ENCODE assay signal across 8 mouse cellular contexts in genomic region chr7:135836808-135837733, GRCm38 (mm10).
DNase-seq lines count a peak whose midpoint lies in the region; ATAC-seq lines count a peak whose summit lies in the region.

No protein-coding gene starts in this region.

- H3K36me3 ChIP-seq in forebrain, embryonic 11.5 days (ENCODE audit: control insufficient read depth, insufficient read depth, low read length): no peaks in the 10 kb centered on the region
- H3K36me3 ChIP-seq in liver, embryonic 13.5 days: no peaks in the 10 kb centered on the region
- no peaks in the 10 kb centered on the region for H3K36me3 ChIP-seq in neural tube, embryonic 13.5 days

- no peaks in the 10 kb centered on the region for H3K9me3 ChIP-seq in forebrain, embryonic 11.5 days (ENCODE audit: control insufficient read depth, low read length)
- no peaks in the 10 kb centered on the region for H3K9me3 ChIP-seq in liver, embryonic 13.5 days (replicated peaks)
- no peaks in the 10 kb centered on the region for H3K9me3 ChIP-seq in neural tube, embryonic 13.5 days

- no peak overlapping the region for H3K9ac ChIP-seq in forebrain, embryonic 11.5 days (ENCODE audit: low read length)
- H3K9ac ChIP-seq in liver, embryonic 13.5 days: no peak overlapping the region
- H3K9ac ChIP-seq in neural tube, embryonic 13.5 days: peak overlapping the region; percentile 51

- 0 out of 2 replicates have a peak, but pooled peaks have one; percentile 40 for ATAC-seq in cerebellum, adult (ENCODE audit: insufficient number of reproducible peaks, low FRiP score, low TSS enrichment)
- ATAC-seq in forebrain, embryonic 11.5 days (replicated peaks; ENCODE audit: low FRiP score): peak; percentile 82
- peak; percentile 55 for ATAC-seq in liver, embryonic 13.5 days (ENCODE audit: low read depth)
- peak; percentile 84; the same call in 1 of the 2 replicates for ATAC-seq in neural tube, embryonic 13.5 days (ENCODE audit: low read depth)

- no peaks in the 10 kb centered on the region; the same call in 1 of the 2 replicates for H3K27me3 ChIP-seq in forebrain, embryonic 11.5 days (ENCODE audit: control insufficient read depth, insufficient read depth, low read length)
- peaks cover 42% of the 10 kb centered on the region for H3K27me3 ChIP-seq in liver, embryonic 13.5 days
- H3K27me3 ChIP-seq in neural tube, embryonic 13.5 days: 0 out of 2 replicates have a peak, but pooled peaks cover 4% of the 10 kb centered on the region

- intact Hi-C loops in heart, postnatal 10 days (cut with DNase I): loop anchor here (2.0 to 10.0 kb wide), 7 partner anchors 45 to 1630 kb away; no protein-coding TSS in a partner anchor

- DNase-seq in ES-CJ7 (ENCODE audit: low read depth, low spot score): peak; percentile 52
- peak; percentile 80 for DNase-seq in forebrain, embryonic 11.5 days (ENCODE audit: low spot score)
- peak; percentile 89 to 92 for DNase-seq in heart, postnatal 10 days
- DNase-seq in kidney, postnatal 4 days: peak; percentile 87 to 88
- DNase-seq in liver, embryonic 13.5 days: peak; percentile 24
- peak; percentile 31 for DNase-seq in urinary bladder, adult 2 months (ENCODE audit: low spot score)

- WGBS in forebrain, embryonic 11.5 days: 42% methylated on average over 12 of the region's 12 CpGs
- 38% methylated on average over 12 of the region's 12 CpGs for WGBS in liver, embryonic 13.5 days (ENCODE audit: insufficient replicate concordance)
- 34% methylated on average over 12 of the region's 12 CpGs for WGBS in neural tube, embryonic 13.5 days

- H3K27ac ChIP-seq in forebrain, embryonic 11.5 days (ENCODE audit: low read depth, low read length): no peak overlapping the region
- H3K27ac ChIP-seq in liver, embryonic 13.5 days: no peak overlapping the region
- peak overlapping the region; percentile 69 for H3K27ac ChIP-seq in neural tube, embryonic 13.5 days (replicated peaks)

- no peak overlapping the region for H3K4me2 ChIP-seq in forebrain, embryonic 11.5 days (ENCODE audit: low read depth, low read length, severe bottlenecking)
- H3K4me2 ChIP-seq in liver, embryonic 13.5 days: no peak overlapping the region
- no peak overlapping the region for H3K4me2 ChIP-seq in neural tube, embryonic 13.5 days

- no peak overlapping the region for H3K4me3 ChIP-seq in forebrain, embryonic 11.5 days (ENCODE audit: low read depth, low read length)
- H3K4me3 ChIP-seq in liver, embryonic 13.5 days (replicated peaks): no peak overlapping the region
- no peak overlapping the region for H3K4me3 ChIP-seq in neural tube, embryonic 13.5 days

- no peaks in the 10 kb centered on the region for H3K4me1 ChIP-seq in forebrain, embryonic 11.5 days (replicated peaks; ENCODE audit: control insufficient read depth, insufficient read depth, low read length)
- H3K4me1 ChIP-seq in liver, embryonic 13.5 days (replicated peaks): no peaks in the 10 kb centered on the region
- peaks cover 30% of the 10 kb centered on the region for H3K4me1 ChIP-seq in neural tube, embryonic 13.5 days (replicated peaks)

Comparison
In these comparisons a context has a peak if more than half of its experiments do, and no peak if none do; other contexts are left out.
1. DNase-seq: peak in every context shown above with its lines; median percentile 90 in heart, postnatal 10 days; 88 in kidney, postnatal 4 days; 80 in forebrain, embryonic 11.5 days; 52 in ES-CJ7; 31 in urinary bladder, adult 2 months; 24 in liver, embryonic 13.5 days.